Mouse (Mus musculus) neural tube, embryonic 10.5 days (tissue): ENCODE data around the gene Ubash3b.

Experiments
- DNase-seq: peaks from one replicate; pipeline ENCODE4 v3.0.0-alpha.2; 2017; ENCODE audit warnings: low spot score; ENCODE audit errors: extremely low spot score

Gene Ubash3b

DNA sequence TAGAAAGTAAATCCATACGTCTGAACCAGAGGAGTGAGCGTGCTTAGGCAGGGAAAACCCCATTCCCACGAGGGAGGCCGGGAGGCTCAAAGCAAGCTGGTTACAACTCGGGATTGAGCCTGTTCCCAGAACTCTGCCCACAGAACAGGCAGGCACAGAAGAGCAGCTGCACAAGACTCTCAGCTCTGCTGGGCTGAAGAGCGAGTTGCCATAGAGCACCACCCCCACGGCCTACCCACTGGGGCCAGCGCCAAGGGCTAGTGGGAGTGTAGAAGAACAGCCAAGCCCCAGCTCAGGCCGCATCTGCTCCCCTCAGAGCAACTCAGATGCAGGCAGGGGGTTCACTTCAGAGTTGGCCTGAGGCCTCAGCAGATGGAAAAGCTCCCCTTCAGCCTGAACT, 107.3 kb downstream of the Ubash3b start:
- no peak for DNase-seq

DNA sequence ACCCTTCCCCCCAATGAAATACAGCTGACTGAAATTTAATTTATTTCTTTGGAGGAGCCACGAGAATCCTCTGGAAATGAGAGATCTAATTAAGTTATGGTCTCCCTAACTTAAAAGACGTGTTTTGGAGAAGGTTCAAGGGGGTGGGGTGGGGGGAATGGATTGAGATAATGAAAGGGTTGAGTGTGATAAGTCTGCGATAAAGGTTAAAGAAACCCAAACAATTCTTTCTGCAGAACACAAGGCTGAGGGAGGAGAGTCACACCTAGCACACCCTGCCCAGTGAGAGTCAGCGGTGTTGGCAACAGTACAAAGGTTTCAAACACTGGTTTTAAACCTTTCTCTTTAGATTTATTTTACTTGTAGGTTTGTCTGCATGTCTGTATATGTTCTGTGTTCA, 108.0 kb downstream of the Ubash3b start:
- DNase-seq = no peak

DNA sequence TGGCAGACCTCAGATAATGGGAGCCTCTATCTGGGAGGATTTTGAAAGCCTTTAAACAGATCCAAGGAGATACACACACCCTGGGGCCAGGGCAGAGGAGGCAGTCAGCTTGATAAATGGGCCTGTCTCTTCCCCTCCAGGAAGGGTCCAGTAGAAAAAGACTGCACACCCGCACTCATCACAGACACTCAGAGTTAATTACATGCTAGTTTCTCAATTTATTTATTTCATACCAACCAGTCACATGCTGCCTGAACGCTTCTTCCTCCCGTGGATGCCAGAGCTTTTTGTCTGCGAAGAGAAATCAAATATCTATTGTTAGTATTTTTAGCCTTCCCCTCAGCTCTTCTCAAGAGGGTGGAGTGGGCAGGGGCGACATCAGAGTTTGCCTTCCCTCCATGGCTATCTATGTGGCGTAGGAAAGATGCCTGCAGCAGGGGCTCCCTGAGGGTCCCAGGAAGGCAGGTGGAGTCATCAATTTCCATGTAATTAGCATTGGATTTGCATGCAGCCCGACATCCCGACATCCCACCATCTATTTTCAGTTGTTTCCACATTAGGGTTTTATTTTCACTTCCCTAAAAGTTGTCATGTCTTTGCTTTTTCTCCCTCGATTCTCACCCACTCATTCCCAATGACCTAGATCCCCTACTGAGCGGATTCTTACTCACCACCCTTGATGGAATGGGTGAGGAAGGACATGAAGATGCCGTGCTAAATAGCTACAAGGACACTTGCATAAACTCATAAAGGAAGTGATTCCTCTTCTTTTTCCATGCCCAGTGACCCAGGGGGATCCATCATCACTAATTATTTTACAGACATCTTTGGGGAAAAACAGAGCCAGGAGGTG, 110.2 kb downstream of the Ubash3b start:
- no peak for DNase-seq

DNA sequence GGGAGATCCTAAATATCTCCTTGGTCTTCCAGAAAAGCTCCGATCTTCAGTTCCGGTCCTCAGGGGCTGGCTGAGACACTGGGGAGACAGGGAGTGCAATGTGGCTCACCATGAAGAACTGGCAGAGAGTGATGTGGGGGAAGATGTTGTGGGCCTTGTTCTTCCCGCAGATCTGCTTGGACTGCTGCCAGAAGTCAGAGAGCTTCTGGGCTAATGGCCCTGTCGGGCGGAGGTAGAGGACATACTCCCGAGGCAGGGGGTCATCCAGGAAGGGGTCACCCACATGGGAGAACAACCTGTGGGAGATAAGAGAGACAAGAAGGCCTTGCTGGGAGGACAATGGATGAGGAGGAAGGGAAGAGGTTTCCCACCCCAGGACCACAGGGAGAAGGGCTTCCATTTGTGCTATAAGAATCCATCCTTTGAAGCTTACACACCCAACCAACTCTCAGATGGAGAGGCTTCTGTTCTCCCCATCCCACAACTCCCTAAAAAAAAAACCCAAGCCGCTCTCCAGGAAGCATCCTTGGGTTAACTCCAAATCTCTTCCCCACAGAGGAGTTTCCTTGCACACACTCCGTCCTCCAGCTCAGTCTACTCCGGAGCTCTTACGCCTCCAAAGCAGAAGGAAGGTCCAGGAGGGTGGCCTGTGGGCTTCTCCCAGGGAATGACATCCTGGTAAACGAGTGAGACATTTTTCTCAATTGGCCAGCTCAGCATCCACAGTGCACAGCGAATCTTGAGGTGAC, 111.0 kb downstream of the Ubash3b start:
- no peak for DNase-seq

DNA sequence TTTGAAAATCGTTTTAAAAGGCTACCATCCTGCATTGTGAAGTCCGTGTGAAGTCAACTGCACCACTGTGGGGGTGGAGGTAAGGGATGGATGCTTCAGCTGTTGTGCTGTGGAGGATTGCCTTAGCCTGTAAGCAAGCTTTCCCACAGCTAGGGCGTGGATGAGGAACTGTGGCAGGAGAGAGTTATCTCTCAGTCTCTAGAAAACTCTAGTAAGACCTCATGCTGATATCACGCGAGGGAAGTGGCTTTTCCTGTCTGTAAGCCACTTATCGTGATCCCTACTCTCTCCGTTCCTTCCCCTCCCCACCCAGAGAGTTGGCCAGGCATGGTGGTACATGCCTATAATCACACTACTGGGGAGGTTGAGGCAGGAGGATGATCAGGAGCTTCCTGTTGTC, 112.2 kb downstream of the Ubash3b start:
- DNase-seq = no peak

DNA sequence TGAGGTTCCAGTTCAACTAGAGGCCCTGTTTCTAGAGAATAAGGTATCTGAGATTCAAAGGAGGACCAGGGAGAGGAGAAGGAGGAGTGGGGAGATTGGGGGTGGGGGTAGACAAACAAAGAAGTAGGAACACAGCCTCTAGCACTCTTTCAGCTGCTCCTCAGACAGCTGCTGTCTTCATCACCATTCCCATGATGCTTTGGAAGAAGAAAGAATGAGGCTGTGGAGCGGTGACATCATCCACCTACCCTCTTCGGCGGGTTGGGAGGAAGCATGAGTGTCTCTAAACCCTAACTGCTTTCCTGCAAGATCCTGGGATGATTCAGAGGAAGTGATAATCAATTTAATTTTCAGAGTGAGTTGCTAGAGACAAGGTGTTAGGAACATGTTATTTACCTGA, 112.7 kb downstream of the Ubash3b start:
- DNase-seq = no peak

DNA sequence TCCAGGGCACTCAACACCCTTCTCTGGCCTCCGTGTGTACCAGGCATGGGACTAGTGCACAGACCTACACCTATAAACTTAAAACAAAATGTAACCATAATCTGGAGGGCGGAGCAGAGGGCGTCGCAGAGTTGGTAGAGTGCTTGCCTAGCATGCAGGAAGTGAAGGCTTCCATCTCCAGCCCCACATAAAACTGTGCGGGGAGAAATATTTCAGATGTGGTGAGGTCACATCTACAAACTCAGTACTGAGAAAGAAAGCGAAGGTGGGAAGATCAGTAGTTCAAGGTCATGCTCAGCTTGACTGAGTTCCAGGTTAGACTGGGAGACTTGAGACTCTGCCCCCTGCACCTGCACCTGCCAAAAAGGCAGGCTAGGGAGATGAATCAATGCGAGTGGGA, 113.3 kb downstream of the Ubash3b start:
- DNase-seq = no peak

DNA sequence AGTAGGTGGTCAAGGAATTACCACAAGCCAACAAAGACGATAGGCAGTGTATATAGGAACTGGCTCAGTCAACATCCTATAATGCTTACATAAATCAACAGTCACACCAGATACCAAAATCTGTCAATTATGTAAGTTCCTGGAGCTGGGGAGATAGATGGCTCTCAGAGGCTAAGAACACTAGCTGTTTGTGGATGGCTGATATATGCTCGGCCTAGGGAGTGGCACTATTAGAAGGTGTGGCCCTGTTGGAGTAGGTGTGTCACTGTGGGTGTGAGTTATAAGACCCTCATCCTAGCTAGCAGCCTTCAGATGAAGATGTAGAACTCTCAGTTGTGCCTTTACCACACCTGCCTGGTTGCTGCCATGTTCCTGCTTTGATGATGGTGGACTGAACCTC, 113.8 kb downstream of the Ubash3b start:
- no peak for DNase-seq

DNA sequence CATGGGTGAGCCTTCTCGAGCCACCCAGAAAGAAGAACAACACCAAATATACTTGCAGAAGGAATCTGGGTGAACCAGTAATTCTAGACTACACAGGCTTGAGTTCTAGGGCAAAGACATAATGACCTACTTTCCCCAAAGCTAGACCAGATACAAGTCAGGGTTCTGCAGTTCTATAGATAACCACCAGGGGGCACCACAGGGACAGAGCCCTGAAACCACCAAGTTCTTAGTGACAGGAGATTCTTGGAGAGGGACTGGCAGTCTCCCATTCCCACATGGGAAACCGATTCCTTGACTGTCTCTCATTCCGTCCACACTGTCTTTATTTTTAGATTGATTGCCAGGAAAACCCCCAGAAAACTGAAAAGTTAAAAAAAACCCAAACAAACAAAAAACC, 116.9 kb downstream of the Ubash3b start:
- DNase-seq = peak; percentile 86

DNA sequence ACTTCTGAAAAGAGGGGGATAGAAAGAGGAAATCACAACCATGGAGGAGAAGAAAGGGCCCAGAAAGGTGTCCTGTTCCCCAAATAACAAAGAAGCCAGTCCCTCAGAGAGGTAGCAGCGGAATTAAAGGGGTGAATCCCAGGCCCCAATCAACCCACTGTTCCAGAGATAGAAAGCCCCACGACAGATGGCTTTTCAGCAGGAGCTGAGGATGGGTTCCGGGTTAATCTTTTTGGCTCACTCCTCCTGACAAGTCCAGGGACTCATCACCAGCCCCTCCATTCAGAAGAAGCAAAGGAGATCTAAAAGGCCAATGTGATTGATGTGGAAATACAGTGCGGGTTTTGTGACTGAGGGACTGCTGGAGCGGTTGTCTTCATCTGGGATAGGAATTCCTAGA, 117.9 kb downstream of the Ubash3b start:
- no peak for DNase-seq

DNA sequence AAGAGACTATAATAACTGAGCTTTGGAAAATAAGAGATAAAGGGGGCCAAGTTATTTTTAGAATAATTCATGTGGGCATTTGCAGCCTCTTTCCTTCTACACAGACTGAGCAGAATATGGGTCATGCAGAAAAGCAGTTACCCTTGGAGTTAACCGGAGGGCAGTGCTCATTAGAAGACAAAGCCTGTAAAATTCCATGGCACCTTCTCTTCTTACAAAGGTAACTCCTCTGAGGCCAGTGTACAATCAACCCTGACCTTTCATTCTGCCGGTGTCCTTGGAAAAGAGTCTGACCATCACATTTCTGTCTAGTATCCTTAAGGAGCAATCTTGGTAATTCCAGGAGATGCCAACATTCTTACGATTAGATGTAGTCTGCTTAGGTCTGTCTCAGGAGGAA, 120.1 kb downstream of the Ubash3b start:
- DNase-seq = no peak

DNA sequence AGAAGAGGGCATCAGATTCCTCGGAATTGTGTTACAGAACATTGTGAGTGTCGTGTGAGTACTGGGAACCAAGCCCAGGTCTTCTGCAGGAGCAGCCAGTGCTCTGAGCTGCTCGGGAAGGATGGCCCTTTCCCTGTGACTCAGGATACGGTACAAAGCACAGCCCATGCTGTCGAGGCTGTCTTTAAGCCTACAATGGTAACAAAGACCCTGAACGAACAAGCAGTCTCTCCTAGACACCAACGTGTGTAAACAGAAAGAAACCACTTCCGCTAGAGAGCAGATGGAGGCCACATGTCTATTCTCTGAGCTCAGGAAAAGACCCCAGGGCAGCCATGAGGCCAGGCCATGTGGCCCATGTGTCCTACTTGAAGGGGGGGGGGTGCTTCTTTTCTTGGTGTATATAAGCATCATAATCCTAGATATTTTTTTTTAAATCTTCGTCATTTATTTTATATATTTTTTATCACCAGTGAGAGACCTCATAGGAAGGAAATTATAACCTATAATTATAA, 123.3 kb downstream of the Ubash3b start:
- no peak for DNase-seq

DNA sequence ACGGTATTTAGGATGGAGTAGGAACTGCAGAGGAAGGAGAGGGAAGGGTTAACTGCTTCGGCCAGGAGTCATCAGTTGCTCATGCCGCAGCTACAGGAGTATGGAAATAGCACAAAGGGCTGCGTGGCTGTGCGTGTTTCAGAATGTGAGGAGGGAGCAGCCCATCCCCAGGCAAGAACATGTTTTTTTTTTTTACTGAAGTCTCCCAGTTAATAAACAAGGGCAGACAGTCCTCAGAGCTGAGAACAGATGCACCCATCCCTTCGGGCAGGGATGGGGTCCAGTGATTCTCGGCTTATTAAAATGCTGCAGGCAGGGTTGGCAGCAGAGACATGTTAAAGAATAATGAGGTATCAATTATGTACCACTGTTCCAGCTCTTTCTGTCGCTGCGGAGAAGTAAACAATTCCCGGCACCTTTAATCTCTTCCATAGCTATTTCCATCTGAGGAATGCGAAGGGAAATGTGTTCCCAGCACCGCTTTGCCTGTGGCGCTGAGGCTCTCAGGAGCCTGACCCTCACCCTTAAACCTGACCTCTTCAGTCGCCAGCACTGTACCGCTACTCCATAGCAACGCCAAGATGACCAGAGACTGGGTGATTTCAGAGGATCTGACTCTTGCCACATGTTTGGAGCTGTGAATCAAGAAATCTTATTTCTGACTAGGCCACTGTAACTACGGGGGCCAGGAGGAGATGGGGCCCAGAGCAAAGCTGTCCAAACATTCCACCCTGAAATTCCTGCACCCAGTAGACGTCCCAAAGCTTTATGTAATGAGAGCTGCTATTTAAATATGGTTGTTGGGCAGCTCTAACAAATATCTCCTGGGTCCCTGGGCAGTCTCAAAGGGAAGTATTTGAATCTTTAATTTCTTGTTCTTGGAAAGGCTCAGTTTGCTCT, 129.7 kb downstream of the Ubash3b start:
- DNase-seq = no peak

DNA sequence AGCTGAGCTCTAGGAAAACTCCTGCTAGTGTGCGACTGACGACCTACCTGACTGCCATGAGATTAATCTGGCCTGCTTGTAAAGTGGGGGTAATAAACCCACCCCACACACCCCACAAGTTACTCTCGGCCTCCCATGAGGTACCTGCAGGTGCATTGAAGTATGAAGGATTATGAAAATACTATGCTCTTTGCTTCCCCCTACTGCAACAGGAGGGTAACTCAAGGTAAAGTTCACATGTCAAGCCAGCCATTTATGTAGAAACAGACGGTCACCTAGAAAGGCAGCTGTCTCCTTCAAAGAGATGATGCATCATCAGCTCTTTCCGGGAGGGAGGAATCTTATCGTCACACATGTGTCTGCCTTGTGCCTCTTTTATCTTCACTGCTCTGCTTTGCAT, 131.7 kb downstream of the Ubash3b start:
- no peak for DNase-seq

DNA sequence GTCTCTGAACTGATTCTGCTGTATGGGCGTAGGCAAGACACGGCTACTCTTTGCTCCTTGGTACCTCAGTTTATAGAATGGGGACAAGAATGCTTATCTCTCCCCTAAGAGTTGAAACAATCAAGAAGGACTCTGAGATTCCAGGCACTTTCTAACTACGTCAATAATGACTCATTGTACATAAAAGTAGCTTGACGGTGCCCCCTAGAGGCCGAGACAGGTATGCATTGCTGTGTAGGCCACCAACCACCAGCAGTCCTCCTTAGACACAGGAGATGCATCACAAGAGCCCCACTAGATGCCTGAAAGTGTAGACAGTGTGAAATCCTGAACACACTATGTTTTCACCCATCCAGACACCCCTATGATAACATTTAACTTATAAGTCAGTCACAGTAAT, 133.0 kb downstream of the Ubash3b start:
- peak; percentile 50 for DNase-seq

DNA sequence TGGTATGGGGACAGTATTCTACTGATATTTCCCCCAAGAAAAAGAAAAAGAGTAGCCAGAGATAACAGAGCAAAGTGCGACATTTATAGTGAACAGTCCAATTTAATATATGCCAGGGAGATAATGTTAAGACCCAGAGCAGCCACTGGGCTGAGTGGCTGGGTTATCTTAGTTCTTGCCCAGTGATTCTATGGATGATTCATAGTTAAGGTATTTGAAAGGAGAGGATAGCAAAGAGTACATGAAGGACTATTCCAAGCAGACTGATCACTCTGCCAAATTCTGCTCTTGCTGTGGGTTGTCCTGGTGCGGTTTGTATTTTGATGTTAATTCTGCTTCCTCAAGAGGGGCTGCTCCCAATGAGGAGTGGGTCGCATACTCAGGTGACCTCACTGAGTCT, 139.8 kb downstream of the Ubash3b start:
- DNase-seq = no peak

DNA sequence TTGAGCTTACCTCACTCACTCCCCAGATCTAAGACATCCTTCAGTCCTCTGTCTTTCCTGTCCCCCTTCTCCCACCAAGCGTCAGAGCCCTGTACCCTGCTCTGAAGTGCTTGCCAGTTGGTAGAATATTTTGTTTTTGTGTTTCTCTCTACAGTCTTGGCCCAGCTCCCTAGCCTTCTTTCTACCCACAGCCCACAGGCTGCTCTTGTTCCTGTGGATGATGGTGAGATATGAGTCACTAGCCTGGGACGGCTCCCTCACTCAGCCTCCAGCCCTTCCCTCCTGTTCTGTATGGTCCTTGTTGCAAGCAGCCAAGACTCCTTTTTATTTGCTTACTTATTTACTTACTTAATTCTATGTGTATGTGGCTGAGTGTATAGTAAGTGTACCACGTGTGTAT, 141.0 kb downstream of the Ubash3b start:
- no peak for DNase-seq

DNA sequence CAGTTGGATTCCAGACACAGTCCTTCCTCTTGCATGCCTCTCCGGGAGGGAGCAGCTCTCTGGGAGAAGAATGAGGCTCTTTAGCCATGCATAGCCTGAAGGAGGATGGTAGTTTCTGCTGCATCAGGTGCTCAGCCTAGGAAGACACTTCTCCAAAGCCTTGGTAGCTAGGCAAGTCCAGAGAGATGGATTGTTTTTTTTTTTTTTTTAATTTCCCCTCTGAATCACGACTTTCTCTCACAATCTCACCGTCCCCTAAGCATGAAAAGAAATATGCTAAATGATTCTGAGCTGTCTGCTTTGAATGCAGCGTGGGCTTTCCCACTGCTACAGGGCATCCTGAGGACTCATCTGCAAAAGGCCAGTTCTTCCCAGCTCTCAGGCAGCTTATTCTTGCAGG, 147.0 kb downstream of the Ubash3b start:
- no peak for DNase-seq

DNA sequence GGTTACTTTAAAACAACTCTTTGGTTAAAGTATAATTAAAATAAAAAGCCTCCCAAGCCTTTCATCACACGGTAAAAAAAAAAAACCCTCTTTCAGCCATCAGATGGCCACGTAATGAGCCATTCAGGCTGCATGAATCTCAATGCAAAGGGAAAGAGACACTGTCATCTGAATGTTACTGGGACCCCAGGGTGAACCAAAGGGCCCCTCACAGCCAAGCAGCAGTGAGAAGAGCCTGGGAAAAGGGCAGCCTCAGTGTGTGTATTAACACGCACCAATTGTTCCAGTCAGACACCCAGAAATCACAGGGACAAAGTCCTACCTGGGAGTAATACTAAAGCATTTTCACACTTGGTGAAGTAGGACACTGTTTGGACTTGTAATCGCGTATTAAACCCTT, 149.0 kb downstream of the Ubash3b start:
- no peak for DNase-seq

DNA sequence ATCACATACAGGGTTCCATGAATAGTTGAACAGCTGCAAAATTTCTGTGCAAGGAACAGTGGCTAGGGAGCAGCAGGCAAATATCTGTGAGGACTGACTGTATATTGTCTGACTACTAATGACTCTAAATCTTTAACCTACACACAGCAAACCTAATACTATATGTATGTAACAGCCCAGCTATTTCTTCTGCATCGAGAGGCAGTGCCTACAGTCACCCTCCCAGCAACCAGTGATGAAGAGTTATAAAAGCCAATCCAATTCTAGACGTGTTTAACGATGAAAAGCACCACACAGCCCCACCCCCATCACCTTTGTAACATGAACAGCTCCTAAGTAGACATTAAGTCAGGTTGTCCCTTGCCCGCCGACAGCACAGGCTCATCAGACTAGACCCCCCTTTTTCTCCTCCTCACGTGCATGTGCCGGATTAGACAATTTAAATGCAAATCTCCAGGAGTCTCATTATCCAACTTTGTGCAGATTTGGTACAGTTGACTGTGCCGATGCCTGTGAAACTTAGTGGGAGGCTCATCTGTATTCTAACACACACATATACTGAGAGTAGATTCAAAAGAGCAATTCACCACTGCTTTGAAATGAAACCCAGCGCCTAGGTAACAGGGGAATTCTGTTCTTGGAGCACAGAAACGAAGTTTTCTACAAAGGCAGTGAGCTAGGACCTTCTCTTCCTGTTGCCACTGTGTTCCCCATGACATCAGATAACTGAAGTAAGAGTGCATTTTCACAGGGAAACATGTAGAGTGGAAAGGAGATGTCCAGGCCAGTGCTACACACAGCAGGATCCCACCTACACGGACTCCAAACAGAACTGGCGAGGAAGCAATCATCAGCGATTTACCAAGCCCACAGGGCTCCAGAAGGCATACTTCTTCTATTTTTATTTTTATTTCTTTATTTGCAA, 149.7 kb downstream of the Ubash3b start:
- no peak for DNase-seq

DNA sequence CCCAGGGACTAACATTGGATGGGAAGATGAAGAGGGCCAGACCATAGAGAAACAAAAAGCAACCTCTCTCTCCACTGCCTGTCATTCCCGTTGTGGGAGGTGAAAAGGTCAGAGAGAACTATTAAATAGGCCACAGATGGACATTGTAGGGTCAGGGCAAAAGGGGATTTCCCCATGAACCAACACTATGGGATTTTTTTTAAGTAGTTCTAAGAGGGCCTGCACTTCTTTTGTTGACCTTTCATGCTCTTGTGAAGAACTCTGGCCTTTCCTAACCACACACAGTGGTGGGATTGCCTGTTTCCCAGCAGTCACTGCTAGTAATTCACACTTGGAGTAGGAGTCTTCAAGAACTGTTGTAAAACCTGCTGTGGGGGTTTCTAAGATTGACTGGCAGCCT, 153.7 kb downstream of the Ubash3b start:
- DNase-seq = no peak
